Mouse (Mus musculus) adrenal gland, postnatal 25 days (tissue): ENCODE measurements at regions not wholly inside any gene's neighbourhood (a gene's known extent, or its start where the extent isn't known, plus 50 kb on each side); places are given as distances from the start of the nearest gene placed in this dataset.
"Not testable (repeated sequence)": the region's sequence is repeated elsewhere in the genome, so short reads cannot be mapped to it uniquely, and the experiment has no call there.

ENCODE experiments used
- DNase-seq: peaks from one replicate; pipeline ENCODE4 v3.0.0; 2021; ENCODE audit warnings: mixed read lengths

DNA sequence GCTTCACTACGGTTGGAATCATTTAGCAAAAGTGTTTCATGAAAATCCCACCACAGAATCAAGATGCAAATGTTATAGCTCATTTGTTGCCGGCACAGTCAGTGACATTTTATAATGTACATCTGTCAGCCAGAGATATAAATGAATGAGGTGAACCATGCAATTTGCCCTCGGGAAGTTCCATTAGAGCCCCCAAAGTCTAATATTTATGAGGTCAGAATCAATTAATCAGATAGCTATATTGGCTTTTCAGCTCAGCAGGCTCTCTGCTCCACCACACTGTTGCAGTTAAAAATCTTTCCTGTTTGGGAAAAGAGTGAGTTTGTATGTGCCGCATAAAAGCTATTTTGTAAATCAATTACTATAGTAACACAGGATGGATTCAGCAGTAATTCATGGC lies 430.7 kb upstream of the Nrsn1 start:
- no peak for DNase-seq

DNA sequence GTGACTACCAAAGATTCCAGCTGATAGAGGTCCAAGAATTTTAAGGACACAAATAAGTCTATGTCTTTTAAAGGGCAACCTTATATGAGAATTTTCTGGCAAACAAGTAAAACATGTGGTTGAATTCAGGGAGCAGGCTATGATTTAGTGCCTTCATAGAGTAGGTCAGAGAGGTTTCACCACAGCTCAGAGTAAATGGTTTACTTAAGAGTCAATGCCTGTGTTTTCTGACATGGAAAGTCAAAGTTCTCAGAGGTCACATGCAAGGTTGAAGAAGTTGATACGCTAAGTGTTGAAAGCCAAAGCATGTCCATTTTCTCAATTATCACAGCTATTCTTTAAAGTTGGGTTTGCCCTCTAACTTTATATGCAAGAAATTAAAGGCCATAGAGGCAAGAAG lies 425.7 kb upstream of the Nrsn1 start:
- DNase-seq, result no peak

DNA sequence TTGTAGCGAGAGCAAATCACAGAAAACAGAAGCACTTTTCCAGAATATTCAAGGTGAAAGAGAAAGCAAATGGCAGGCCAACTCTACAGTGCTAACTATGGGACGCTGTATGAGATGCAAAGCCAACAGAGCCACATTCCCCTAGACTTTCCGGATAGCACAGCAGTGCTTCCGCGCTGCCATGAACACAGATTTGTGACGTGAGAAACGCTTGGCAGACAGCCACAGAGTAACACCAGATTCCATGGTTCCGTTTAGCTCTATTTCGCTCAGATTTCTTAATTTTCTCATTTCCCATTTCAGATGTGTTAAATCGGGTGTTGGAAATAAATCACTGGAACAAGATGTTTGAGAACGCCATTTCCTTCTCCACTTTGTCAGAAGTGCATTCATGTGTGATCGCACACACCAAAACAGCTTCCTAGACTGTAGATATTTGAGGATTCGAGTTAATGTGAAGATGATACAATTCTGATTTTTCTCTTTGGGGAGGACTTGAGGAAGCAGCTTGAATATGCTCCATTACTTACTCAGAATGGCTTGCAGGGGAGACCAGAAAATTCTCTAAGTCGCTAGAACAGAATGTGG lies 424.8 kb upstream of the Nrsn1 start:
- DNase-seq, result no peak

DNA sequence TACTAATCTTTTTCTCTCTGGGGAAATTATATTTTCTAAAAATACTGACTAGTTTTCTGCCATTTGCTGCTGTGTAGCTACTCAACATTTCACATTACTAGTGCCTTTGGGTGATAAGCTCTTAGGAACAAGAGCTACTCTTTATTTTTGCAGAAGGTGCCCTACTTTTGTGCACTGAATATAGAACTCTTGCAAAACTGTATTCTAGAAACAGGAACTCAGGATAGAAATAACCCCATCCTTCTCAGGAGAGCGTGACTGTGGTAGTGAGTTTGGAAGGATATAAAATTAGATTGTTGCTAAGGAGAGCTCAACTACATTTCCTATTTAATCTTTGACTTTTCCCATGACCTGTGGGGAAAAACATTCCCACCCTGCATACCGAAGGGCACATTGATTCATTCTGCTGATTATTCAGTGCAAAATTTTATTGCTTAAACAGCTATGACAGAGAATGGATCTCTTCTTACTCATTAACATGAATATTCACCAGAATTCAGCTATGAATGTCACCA lies 408.0 kb upstream of the Nrsn1 start:
- DNase-seq, result no peak

DNA sequence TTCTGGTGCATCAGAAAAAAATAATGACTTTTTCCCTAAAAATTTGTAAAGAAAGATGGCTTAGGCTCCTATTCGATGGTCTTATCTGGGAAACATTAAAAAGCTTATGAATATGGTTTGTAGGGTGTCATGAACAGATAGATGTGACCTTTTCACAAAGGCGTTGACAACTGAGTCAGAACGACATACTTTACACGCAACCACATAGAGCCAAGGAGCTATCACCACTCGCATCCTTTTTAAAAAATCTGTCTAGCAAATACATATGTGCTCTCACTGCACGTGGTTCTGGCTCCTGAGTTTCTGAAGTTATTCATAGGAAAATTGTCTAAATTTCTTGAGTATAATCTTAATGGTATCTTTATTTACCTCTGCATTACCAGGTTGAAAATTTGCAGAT lies 404.9 kb upstream of the Nrsn1 start:
- DNase-seq, result no peak

DNA sequence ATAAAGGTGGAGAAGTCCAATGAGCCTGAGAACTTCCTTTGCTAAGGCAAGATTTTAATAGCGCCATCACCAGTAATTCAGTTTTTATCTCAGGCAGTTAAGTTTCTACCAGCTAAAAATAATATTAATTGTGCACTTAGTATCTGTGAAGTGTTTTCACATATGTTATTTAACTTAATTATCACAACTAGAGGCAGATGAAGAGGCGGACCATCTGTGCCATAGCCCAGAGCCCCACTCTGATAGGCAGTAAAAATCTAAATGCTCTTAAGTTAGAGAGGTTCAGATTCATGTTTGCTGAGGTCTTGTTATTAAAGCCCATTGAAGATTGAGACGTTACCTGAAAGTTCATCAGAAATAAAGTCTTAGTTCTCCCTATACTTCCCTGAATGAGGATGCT lies 395.7 kb upstream of the Nrsn1 start:
- DNase-seq, result no peak

DNA sequence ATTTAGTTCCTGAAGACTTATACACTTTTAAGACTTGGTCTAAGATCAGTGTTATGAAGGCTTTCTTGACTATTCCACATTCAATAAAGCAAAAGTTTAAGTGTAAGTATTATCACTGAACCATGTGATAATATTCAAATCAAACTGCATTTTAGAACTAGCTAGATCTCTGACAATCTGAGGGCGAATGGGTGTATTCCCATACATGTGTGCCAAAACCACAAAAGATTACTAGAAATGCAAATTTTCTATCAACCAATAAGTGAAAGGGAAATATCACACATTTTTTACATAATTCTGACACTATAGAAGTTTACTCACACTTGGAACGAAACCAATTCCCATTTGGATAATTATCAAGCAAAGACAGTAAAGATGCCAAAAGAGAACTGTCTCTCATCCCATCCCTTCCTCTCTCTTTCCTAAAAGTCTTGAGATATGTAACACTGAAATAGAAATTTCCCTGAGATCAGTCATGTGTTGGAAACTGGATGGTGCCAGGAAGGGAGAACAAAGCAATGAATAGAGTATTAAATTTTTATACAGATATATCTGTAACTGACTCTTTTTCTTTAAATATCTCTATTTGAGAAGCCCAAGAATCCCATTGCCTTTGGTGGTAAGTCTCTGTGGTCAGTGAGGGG lies 394.8 kb upstream of the Nrsn1 start:
- DNase-seq, result no peak

DNA sequence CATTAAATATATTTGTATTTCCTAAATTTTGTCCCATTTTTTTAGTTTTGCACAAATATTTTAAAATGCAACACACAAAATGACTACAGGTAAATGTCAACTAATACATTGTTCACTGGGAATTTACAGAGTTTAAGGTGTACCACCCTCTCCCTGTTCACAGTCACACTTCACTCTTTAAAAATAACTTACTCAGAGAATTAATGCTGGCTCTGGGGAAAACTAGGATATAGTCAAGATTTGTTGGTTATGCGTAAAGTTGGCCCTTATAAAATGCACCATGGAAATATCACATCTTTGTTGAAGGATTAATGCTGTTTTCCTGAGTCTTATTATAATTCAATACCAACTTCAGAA lies 378.1 kb upstream of the Nrsn1 start:
- DNase-seq, result no peak

DNA sequence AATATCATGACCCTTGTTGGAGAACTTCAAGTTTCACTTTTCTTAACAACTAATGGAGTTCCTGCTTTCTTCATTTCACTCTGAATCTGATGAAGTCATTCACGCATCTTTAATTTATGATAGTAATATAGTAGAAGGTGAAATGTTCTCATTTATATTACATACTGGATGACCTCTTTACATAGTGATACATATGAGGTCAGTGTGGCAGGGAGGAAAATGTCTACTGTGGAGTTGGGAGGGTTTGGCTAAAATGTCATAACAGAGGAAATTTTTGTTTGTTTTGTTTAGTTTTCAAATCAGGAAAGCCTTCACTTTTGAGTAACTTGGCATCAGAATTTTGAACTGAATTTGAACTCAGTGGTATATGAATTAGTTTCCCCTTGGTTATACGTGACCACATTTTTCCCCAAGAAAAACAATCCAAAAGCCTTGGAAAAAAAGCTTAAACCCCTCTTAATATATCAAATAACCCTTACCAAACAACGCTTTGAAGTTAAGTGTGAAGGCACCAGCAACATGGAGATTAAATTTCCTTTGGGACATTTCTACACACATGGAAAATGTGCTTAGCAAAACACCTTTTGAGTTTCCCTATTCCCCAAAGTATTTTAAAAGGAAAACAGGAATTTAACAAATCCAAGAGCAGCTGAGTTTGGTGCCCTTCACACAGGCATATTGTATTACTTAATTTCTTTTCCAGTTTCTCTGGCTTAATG lies 377.6 kb upstream of the Nrsn1 start:
- DNase-seq, result no peak

DNA sequence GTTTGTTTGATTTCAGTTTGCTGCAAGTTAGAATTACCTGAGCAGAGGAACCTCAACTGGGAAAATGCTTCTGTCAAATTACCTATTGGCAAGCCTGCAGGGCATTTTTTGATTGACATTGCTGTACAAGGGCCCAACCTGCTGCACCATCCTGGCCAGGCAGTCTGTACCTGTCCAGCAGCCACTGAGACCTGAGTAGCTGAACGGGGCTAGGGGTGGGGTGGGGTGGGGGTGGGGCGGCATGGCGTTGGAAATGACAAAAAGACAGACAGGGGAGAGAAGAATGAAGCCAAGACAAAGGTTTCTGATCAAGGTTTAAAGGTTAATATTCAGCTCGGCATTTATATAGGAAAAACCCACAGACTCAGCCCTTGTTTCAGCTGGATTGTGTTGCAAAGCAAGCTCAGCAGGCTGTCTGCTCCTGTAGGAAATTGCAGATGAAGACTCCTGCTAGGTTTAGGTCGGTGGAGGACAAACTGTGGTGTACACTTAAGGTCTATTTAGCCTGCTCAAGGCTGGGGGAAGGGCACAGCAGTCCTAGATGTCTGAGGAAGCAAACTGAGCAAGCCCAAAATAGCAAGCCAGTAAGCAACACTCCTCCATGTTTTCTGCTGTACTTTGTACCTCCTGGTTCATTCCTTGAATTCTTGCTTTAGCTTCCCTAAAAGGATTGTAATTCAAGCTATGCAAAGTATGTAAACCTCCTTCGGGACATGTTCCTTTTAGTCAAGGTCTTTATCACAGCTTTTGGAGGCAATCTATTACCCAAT lies 369.4 kb upstream of the Nrsn1 start:
- DNase-seq, result no peak

DNA sequence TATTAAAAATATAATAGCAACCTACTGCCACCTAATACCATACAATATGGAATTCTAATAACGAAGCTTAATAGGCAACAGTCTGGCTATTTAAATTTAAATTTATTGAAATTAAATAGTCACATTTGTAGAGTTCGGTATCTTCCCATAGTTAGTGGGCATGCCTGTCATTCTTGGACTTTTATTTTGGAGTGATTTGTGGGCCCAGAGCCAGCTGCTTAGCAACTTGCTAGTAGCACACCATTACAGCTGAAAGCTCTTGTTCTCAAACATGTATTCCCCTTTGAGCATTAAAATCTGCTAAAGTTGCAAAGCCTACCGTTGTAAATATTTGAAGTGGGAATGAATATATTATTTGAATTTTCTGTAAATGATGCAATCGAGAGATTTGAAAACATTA lies 359.2 kb upstream of the Nrsn1 start:
- DNase-seq, result no peak

DNA sequence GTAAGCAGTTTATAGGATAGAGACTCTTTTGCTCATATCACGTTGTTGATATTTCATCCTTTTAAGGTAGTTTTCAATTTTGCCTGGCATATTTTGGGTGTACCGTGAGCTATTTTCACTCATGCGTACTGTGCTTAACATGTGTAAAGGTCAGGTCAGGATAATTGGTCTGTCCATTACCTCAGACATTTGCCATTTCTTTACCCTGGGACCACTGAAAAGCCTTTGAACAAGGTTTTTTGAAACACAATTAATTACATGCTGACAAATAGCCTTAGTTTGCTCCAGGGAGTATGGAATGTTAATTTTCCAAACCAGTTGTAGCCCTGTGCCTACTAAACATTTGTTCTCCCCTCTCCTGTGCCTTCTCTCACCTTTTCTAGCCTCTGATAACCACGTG lies 347.3 kb upstream of the Nrsn1 start:
- DNase-seq, result no peak

DNA sequence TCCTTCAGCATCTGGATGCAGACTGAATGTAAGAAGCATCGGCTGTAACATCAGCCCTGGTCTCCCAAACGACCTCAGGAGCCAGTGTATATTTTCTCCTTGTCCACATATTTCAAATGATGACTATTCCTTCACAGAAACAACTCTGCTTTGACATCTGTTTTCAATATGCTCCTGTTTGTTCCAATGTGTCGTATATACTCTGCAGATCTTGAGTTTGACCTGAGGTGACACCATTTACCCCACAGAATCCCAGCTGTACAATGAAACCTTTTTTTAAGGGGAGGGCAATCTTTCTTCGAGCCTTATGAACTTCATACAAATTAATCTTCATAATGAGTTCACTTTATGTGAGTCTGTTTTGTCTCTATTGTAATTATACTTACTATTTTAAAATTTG lies 341.7 kb upstream of the Nrsn1 start:
- DNase-seq, result no peak

DNA sequence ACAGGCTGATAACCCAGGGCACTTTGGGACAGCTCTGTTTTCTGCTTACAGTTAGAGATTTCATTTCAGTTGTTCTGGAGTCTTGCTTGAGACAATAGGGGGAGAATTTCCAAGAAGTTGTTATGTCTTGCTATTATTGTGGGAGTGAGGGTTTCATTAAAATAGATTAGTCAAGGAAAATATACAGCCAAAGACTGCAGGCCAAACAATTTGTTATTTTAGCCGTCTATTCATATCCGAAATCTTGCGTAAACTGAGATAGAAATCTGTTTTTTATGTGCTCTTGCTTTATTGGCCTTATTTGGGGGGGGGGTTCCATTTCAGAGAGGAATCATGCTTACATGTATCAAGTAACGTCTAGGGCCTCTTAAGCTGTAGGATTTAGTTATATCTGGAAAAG lies 339.3 kb upstream of the Nrsn1 start:
- no peak for DNase-seq

DNA sequence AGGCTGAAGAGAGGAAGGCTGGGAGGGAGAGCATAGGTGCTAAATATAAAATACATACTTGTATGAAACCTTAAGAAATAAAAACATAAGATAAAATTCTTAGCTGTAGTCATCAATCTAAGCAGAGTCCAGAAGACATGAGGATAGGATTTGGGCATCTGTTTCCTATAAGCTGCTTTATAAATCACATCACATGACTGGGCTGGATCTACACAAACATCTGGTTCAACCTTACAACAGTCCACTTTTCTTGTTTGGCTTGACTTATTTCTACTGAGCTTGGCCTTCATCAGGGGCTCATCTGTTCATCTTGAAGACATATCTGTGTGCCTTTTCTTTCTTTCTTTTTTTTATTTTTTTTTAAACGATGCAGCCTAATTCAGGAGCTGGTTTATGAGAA lies 338.9 kb upstream of the Nrsn1 start:
- no peak for DNase-seq

DNA sequence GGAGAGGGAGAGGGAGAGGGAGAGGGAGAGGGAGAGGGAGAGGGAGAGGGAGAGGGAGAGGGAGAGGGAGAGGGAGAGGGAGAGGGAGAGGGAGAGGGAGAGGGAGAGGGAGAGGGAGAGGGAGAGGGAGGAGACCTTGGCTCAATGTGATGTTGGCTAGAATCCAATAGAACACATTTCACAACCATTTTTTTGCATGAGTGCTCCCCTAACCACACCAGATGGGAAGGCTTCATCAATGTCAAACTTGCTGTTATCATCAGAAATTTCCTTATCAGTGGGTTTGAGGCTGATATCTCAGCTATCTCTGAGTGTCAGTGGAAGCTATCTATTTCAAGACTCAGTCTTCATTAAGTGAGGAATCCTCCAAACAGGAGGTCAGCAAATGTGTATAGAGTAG lies 331.0 kb upstream of the Nrsn1 start:
- DNase-seq, result not testable (repeated sequence)

DNA sequence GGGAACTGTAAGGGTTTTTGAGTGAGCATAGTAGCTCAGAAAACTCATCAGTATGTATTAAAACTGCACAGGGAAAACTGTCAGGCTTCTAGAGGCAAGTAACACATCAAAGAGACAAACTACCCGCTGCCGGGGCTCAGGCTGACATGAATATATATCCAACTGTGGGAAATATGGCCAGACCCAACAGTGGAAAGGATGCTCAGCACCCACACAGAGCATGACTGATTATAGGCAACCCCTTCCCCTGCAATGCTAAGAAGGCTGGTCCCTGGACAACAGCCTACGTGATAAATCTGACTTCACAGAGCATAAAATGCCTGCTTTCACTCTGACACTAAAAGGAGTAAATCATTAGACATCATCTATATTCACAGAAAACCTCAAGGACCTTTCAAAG lies 324.3 kb upstream of the Nrsn1 start:
- no peak for DNase-seq

DNA sequence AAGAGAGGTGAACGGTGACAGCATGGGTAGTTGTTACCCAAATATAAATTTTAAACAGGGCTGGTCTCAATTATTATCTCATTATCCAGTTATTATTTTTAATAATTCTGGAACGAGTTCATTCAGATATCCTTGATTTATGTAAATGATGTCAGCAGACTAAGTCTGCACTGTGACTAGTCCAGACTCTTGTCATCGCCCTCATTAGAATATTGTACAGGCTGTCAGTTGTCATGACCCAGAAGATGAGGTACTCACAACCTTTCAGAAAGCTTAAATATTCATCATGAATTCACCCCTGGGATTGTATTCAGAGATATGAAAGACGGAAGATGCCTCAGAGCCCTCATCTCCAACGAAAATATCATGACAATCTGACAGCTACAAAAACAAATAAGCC lies 300.3 kb upstream of the Nrsn1 start:
- DNase-seq, result no peak

DNA sequence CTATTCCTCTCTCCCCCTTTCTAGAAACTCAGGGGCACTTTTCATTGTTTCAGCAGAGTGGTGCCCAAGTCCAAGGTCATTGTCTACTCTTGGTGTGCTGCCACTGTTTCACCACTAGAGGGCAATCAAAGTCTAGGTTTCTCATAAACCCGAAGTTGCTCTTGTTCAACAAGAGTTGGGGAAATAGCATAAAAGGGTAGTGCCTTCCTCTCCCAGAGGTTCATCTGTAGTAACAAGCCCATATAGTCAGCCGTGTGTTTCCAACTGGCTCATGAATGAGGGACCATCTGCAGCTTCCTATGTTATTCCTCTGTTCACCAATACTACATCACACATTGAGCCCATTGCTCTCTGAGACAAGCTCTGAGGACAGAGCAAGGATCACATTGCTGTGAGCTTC lies 292.4 kb upstream of the Nrsn1 start:
- peak; percentile 8 for DNase-seq

DNA sequence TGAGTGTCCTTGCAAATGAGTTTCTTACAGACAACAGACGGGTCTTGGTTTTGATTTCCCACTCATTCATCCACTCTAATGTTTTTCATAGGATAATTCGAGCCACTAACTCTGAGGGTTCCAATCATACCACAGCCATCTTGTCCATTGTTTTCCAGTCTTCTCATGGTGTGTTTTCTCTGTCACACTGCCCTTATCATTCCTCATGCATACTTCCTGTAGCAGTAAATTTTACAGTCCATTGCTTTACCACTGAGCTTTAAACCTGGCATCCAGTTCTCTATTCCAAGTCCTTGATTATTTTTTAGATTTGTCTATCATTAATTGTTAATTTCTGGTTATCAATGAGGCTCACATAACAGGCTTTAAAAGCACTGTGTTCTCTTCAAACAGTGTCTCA lies 290.0 kb upstream of the Nrsn1 start:
- no peak for DNase-seq

DNA sequence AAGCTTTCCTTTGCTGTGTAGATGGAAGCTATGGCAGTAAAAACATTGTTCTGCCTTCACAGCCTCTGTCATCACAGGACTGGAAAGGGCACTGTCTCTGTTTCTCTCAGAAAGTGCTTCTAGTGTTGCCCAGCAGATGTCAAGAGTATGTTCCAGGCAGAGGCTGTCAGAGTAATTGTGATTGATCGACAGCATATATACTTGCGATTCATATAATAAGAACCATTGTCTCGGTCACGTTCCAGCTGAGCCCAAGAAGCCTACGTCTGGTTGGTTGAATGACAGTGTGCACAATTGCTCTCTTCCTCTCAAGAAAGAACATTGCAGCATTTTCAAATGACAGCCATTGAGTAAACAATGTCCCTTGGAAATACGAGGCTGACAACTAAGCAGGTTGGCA lies 284.7 kb upstream of the Nrsn1 start:
- no peak for DNase-seq

DNA sequence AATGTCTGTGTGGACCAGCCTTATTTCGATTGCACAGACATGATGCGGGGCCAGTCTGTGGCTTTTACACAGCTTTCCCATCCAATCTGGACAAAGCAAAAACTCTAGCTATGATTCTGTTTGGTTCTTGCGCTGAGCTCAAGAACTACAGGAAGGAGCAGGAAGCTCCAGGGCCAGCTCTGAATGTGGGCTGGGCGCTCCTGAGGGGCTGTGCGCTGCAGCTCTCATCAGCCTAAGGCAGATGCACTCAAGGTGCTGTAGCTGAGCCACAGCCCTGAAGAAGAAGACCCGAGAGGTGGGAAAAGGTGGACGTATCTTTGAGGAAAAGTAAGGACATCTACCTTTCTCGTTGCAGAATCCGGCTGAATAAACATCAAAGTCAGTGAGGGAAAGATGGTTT lies 278.2 kb upstream of the Nrsn1 start:
- no peak for DNase-seq
